Mouse (Mus musculus) layer of hippocampus, postnatal 25 days (tissue): ENCODE measurements around the gene Hist1h3f. TPM values are rescaled to one million over a fixed set of nuclear protein-coding genes. Genes with fewer than 3 reads are reported as not detected.
"Not testable (repeated sequence)": the region's sequence is repeated elsewhere in the genome, so short reads cannot be mapped to it uniquely, and the experiment has no call there.

Experiments used
- DNase-seq, 2 experiments: peaks; one replicate each; pipeline ENCODE4 v3.0.0; 2022; ENCODE audit warnings: mixed read lengths in 2 of 2, low spot score in 1 of 2; ENCODE audit errors: extremely low spot score in 1 of 2
- total RNA-seq, 2 experiments: library from RNA; stranded (reverse); gene quantifications; 2 replicates each; pipeline ENCODE4 v1.2.3; 2021

The Hist1h3f gene
- total RNA-seq, 2 experiments from 2014 or later = 15.7 to 16.5 TPM

GRCm38 (mm10) chr13:23561531-23561882, 17.7 kb downstream of the Hist1h3f start:
- DNase-seq = not testable (repeated sequence)

DNA sequence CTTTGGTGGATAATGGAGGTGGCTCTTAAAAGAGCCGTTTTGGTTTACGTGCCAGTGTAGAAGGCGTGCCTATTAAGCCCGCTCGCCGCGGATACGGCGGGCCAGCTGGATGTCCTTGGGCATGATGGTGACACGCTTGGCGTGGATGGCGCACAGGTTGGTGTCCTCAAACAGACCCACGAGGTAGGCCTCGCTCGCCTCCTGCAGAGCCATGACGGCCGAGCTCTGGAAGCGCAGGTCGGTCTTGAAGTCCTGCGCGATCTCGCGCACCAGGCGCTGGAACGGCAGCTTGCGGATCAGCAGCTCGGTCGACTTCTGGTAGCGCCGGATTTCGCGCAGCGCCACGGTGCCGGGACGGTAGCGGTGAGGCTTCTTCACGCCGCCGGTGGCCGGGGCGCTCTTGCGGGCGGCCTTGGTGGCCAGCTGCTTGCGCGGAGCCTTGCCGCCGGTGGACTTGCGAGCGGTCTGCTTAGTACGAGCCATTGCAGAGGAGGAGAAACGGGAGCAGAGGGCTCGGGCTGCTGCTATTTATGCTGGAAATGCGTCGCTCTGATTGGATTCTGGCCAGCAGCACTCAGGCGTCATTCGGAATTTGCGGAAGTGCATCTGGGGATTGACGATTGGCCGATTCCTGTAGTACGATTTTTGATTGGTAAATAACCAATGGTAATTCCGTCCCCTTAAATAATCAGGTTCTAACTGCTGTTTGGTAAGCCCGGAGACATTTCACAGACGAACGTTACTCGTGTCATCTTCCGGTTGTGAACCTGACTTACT, 18.2 kb downstream of the Hist1h3f start, which contains the start of gene Hist1h3e:
Gene Hist1h3e (minus strand): TSS at position 487 of the 777 bp plus-strand sequence.
- peak; percentile 88 to 94 for DNase-seq

GRCm38 (mm10) chr13:23562699-23563462, 19.0 kb downstream of the Hist1h3f start:
- no peak for DNase-seq

- DNase-seq = no peak
Observed at GRCm38 (mm10) chr13:23564482-23564881, 20.6 kb downstream of the Hist1h3f start.

DNA sequence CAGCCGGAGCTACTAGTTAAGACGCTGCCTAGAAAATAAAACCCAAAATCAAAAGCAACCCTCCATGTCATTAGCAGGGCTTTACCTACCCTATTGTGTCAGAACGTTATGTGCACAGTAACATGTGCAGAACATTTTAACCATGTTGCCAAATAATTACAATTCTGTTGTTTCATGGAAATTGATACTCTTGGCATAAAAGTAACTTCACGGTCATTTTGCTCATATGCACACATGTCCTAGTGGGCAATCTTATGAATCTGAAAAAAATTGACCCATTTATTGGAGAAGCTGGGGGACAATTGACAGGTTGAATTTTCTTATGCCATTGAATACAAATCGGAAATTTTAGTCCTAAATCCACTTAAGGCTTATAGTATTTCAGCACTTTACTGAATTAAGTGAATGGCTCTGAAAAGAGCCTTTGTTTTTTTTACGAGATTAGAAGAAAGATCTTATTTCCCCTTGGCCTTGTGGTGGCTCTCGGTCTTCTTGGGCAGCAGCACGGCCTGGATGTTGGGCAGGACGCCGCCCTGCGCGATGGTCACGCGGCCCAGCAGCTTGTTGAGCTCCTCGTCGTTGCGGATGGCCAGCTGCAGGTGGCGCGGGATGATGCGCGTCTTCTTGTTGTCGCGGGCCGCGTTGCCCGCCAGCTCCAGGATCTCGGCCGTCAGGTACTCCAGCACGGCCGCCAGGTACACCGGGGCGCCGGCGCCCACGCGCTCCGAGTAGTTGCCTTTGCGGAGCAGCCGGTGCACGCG, 26.6 kb downstream of the Hist1h3f start:
- not testable (repeated sequence) for DNase-seq

- DNase-seq = peak; percentile 43 to 69
Observed at GRCm38 (mm10) chr13:23571022-23571503, 27.2 kb downstream of the Hist1h3f start, which contains the start of the genes Hist1h2ae and Hist1h2bg. Gene Hist1h2ae (minus strand): TSS chr13:23571220. Gene Hist1h2bg (plus strand): TSS chr13:23571396.

DNA sequence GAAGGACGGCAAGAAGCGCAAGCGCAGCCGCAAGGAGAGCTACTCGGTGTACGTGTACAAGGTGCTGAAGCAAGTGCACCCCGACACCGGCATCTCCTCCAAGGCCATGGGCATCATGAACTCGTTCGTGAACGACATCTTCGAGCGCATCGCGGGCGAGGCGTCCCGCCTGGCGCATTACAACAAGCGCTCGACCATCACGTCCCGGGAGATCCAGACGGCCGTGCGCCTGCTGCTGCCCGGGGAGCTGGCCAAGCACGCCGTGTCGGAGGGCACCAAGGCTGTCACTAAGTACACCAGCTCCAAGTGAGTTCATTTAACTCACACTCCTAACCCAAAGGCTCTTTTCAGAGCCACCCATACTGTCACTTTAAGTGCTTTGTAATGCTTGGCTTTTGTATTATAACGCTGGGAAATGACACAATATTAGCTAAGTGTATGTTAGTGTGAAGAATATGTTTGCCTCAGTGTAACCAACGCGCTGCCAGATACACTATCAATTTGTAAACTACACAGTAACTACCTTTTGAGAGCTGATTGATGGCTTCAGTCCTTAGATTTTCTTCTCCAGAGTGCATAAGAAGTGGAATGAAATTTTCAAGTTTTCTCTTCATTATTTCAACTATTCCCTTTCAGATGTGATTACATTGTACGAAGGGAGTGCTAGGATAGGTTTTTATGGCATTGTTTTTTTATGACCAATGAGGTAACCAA, 27.8 kb downstream of the Hist1h3f start:
- not testable (repeated sequence) for DNase-seq

DNA sequence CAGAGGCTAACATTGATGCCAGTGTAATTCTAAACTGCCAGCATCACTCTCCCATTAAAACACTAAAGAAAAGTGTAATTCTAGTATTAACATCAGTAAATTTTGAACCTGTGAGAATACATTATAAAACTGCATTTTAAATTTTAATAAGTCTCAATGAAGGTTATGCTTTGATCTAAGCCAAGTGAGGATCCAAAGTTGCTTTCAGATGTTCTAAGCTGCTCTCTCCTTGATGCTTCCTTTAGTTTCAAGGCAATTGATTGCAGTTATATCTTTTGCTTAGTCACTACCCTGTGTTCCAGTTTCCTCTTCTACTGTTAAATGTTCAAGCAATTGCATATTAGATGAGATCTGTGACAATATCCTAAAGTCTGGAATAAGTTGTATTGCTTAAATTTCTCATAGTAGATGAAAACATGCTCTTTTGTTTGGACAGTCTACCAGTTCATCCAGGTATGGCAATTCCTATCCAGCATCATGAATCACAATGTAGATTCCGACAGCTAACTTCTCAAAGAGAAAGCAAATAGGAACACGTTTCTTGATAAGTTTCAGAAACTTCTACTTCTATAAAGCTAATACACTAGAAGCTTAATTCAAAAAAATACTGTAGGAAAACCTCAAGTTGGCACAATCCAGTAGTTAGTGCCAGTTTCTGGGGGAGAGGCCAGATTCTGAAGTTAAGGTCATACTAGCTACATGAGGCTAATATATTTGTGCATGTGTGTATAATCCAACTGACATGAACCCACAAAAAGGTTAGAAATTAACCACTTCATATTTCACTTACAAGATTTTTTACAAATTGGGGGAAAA, 28.6 kb downstream of the Hist1h3f start:
- DNase-seq = no peak

DNA sequence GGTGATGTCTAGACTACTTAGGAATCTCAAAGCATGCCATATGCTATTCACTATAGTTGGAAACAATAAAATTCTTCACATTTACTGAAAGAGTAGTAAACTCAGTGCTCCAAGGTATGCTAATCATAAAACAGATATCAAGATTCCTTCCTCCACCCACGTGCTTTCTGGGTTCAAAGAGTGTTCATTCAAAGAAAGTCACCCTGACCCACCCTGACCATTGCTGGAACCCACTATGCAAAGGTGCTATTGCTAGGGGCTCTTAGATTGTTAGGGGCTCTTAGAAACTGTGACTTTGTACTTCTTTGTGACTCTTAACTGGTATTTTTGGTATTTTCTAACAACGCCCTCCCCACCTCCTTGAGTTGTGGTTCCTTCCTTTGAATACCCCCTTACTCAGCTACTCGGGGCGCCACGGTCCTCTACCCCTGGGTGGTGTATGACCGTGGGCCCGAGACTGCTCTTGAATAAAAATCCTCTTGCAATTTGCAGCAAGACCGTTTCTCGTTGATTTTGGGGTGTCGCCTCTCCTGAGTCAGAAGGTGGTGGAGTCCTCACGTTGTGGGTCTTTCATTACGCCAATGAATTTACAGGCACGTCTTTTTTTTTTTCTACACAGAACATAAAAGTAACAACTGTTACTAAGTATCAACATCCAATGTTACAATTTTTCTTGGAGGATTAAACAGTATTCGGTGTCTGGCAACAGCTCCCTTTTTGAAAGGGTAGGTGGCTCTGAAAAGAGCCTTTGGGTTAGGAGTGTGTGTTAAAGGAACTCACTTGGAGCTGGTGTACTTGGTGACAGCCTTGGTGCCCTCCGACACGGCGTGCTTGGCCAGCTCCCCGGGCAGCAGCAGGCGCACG, 29.4 kb downstream of the Hist1h3f start:
- DNase-seq = not testable (repeated sequence)

- peak; percentile 73 to 75 for DNase-seq
Observed at GRCm38 (mm10) chr13:23573898-23574524, 30.2 kb downstream of the Hist1h3f start, which contains the start of the genes Hist1h2bf and Hist1h2ad. Gene Hist1h2bf (minus strand): TSS chr13:23574196. Gene Hist1h2ad (plus strand): TSS chr13:23574381.

GRCm38 (mm10) chr13:23574546-23575170, 30.8 kb downstream of the Hist1h3f start:
- not testable (repeated sequence) for DNase-seq

- DNase-seq = peak in 1 of 2 experiments; percentile 27
Observed at GRCm38 (mm10) chr13:23575271-23575851, 31.5 kb downstream of the Hist1h3f start, which contains the start of gene Hist1h3d. Gene Hist1h3d (plus strand): TSS chr13:23575763.

DNA sequence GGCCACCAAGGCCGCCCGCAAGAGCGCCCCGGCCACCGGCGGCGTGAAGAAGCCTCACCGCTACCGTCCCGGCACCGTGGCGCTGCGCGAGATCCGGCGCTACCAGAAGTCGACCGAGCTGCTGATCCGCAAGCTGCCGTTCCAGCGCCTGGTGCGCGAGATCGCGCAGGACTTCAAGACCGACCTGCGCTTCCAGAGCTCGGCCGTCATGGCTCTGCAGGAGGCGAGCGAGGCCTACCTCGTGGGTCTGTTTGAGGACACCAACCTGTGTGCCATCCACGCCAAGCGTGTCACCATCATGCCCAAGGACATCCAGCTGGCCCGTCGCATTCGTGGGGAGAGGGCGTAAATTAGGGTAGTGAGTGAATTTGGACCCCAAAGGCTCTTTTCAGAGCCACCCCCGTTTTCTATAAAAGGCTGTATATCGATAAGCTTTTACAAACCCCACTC, 32.0 kb downstream of the Hist1h3f start:
- not testable (repeated sequence) for DNase-seq

- DNase-seq = no peak
Observed at GRCm38 (mm10) chr13:23576351-23576881, 32.6 kb downstream of the Hist1h3f start.

- DNase-seq = no peak
Observed at GRCm38 (mm10) chr13:23576906-23577639, 33.2 kb downstream of the Hist1h3f start.
